Mouse (Mus musculus) retina, postnatal 7 days (tissue): ENCODE results near the gene Selenov.
"Not testable (repeated sequence)": the region's sequence is repeated elsewhere in the genome, so short reads cannot be mapped to it uniquely, and the experiment has no call there.

Experiments used
- DNase-seq: peaks from one replicate; pipeline ENCODE4 v3.0.0-alpha.2; 2012; ENCODE audit warnings: low read depth, low spot score

Gene Selenov

DNA sequence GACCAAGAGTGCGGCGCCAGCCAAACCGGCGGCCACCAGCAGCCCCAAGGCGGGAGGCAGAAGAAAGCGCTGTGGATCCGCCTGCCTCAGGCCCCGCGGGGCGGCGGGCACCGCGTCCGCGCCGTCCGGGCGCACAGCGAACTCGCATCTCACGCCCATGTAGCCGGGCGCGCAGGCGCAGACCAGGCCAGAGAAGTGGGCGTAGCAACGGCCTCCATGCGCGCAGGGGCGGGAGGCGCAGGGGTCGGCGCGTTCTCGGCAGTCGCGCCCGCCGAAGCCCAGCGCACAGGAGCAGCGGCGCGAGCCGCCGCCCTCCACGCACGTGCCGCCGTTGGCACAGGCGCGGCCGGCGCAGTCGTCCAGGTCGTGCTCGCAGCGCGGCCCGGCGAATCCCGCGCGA, 3.5 kb upstream of the Selenov start:
- peak; percentile 75 for DNase-seq

DNA sequence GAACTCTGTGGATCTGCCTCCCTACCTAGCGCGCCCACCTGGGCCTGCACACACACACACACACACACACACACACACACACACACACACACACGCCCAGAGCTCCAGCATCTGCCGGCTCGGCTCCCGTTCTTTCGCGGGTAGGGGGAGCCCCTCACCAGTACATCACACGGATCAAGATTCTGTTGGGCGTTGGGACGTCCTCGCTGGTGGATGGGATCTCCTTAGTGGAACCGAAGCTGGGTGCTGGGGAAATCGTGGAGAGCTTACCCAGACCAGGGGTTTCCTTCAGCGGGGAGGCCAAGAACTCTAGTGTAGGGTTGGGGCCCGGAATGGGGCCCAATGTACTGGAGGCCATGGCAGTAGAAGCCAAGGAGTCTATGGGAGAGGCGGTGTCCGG, 821 bp downstream of the Selenov start:
- DNase-seq, result no peak

DNA sequence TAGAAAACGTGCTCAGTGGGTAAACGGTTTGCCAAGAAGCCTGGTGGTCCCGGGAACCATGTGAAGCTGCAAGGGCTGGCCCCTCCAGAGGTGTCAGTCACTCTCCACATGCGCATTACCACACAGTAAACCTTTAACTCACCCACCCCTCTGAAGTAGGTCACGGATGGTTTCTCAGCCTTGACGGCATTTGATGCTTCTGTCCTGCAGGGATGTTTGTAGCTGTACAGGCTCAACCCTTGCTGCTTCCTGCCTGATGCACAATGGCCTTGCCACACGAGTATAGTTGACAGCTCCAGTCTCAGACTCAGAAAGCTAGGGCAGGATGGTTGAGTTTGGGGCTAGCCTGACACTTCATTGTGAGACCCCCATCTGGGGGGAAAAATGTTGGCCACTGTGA, 10.4 kb downstream of the Selenov start:
- DNase-seq, result no peak

DNA sequence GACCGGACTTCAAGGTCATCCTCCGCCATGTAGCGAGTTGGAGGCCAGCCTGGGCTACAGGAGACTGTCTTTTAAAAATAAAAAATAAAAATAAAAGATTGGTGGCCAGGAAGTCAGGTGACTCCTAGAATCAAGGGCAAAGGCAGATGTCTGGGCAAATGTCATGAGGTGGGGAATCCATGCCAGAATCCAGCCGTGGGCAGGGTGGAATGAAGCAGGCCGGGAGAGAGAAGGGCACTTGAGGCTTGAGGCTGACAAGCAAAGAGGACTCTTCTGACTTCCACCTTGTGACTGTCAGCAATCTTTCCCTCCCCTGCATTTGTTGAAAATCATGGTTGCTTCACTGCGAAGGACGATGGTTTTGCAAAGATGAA, 12.7 kb downstream of the Selenov start:
- no peak for DNase-seq

DNA sequence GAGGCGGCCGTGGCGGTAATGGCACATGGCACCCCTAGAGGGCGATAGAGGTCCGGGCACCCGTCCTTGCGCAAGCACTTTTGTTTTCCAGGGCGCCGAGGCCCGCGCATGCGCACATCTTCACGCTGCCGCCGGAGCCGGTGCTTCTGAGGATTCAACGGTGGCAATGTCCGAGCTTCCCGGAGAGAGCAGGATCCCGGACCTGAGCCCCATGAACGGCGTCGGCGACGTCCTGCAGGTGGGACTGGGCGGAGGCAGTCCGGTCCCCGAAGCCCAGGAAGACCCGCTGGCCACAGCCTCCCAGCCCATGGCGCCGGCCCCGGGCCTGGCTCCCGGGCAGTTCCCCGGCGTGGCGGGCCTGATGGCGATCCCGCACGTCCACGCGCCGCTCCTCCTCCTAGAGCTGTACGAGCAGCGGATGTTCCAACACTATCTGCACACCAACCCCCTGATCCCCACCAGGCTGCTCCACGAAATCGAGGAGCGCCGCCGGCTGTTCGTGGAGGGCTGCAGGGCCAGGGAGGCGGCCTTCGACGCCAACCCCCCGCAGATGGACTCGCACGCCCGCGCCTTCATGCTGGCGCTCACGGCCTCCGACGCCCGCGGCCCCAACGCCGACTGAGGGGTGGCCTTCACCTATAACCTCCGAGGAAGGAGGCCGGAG, 13.2 kb downstream of the Selenov start, which contains the start of gene Eid2b:
Eid2b (plus strand) TSS at position 125 of the 664 bp plus-strand sequence.
- DNase-seq, result peak; percentile 93

DNA sequence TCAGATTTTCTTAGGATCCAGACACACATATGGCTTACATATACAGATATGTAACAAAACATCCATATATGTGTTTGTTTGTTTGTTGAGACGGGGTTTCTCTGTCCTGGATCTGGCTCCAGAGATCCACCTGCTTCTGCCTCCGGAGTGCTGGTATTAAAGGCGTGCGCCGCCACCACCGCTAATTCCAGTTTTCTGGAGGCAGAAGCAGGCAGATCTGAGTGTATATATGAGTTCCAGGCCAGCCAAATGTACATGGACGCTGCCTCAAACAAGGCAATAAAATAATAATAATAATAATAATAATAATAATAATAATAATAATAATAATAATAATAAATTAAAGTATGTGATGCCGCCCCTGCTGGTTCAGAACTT, 13.8 kb downstream of the Selenov start:
- no peak for DNase-seq

DNA sequence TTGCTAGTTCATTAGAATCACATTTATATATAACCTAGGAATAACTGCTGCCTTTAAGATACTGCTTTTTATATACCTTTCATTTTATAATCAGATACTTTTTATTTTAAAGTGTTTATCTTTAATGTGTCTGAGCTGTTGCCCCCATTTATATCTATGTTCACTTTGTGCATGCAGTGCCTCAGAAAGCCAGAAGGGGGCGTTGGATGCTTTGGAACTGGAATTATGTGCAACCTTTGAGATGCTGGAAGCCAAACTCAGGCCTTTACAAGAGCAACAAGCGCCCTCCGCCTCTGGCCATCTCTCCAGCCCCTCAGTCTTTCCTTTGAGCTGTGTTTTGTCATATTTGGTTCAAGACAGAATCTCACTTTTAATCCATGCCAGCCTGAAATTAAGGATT, 19.2 kb downstream of the Selenov start:
- no peak for DNase-seq

DNA sequence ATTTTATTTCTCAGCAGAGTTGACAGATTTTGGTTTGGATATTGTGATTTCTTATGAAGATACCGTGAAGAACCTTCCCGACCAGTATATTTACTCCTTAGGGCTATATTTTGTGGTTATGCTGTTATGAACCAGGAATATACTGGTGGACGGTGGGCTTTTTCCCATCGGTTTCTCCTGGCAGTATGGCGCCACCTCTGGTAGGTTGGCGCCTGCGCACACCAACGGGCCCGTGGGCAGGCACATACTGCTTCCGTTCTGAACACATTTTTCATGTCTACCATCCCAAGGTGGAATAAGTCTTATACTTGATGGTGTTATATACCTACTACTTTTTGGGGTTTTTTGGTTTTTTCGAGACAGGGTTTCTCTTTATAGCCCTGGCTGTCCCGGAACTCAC, 21.6 kb downstream of the Selenov start:
- no peak for DNase-seq

DNA sequence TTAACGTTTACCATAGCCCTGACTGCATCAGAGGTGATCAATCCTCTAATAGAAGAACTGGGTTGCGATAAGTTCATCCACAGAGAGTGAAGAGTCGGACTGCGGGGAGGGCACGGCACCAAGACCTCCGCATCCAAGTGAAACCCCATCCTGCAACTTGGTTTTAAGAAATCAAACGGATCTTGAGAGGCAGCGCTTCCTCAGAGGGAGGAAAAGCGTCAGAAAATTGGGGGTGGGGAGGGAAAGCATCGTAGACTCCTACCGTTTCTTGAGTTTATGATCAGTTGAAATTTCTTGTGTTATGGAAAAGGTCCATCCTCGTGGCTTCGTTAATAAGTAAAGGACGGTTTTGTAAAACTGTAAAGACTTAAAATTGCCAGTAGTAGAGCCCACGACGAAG, 22.4 kb downstream of the Selenov start:
- no peak for DNase-seq

DNA sequence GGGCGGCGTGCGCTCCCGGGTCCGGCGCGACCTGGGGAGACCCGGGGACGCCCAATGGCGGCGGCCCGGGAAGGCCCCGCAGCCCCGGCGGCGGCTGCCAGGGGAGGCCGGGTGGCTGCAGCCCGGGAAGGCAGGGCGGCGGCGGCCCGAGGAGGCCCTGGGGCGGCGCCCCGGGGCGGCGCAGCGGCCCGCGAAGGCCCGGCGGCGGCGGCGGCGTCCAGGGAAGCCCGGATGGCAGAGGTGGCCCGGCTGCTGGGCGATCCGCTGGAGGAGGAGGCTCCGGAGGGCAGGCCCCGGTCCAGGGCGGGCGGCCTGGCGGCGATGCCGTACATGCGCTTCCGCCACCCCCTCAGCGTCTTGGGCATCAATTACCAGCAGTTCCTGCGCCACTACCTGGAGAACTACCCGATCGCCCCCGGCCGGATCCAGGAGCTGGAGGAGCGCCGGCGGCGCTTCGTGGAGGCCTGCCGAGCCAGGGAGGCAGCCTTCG, 22.9 kb downstream of the Selenov start:
- DNase-seq, result no peak

DNA sequence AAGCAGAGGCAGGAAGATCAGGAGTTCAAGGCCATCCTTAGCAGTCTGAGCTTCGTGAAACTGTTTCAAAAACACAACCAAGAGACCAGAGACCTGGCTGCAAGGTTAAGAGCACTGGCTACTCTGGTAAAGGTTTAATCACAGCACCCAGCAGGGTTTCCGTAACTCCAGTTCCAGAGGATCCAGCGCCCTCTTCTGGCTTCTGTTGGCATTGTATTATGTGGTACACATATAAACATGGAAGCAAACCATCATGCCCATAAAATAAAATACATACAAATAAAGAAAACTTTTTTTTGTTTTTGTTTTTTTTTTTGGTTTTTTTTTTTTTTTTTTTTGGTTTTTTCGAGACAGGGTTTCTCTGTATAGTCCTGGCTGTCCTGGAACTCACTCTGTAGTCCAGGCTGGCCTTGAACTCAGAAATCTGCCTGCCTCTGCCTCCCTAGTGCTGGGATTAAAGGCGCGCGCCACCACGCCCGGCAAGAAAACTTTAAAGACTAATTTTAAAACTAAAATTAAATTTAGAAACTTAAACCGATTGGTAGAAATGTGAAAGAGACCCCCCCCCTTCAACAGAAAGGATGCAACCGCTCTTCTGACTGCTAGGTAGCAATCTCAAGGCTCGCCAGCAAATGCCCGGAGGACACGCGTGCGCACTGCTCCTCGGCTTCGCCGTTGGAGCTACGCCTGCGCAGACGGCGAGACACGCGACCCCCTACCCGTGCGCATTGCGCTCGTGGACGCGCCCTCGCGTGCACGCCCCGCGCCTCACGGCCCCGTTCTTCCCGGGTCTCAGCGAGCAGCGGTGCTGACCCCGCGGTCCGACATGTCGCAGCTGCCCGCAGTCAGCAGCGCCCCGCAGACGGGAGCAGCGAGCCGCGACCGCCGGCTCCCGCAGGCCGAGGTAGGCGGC, 23.6 kb downstream of the Selenov start, which contains the start of gene Eid2:
Eid2 (plus strand) TSS at position 753 of the 913 bp plus-strand sequence.
- peak; percentile 87 for DNase-seq

DNA sequence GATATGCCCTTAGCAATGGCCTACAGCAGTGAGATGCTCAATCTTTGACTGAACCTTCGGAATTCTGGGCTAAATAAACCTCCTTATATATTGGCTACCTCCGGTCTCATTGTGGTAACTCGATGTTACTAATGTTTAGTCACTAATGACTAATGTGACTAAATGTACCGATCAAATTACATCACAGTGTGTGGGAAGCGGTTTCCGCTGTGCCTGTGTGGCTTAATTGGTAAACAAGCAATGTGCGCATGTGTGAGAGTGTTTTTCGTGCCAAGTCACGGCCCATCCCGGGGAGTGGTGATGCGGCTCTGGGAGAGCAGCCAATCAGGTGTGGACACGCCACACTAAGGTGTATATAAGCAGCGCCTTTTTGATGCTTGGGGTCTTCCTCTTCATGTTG, 25.6 kb downstream of the Selenov start:
- no peak for DNase-seq

DNA sequence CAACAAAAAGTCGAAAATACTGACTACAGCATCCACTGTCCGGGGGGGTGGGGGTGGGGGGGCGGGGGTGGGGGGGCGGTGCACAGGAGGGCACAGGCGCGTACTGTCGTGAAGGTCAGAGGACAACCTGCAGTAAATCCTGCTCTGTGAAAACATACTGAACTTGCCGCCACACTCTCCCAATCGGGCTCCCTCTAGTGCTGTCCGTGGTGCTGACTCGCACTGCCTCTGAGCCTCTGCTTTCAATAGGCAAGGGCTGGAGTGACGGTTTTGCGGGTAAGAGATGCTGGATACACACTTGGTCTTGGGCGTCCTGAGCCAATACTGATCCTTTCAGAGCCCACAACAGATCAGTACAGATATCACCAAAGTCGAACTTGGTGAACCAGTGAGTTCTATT, 27.2 kb downstream of the Selenov start:
- DNase-seq, result no peak

DNA sequence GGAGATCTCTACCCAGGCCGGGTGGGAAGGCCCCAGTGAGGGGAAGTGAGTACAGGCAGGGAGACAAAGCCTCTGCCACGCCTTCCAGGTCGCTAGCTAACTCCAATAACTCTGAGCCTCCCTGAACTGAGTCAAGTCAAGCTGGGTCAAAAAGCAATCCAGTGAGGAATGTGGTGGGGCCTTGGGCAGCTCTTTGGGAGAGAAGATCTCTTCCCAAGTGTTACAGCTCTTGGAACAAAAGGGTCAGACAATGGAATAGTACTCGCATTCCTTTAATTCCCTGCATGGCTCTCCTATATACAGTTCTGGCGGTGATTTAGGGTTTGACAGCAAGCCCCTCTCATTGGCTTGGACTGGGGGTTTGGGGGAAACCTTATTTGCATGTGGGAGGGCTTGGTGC, 28.1 kb downstream of the Selenov start:
- no peak for DNase-seq

DNA sequence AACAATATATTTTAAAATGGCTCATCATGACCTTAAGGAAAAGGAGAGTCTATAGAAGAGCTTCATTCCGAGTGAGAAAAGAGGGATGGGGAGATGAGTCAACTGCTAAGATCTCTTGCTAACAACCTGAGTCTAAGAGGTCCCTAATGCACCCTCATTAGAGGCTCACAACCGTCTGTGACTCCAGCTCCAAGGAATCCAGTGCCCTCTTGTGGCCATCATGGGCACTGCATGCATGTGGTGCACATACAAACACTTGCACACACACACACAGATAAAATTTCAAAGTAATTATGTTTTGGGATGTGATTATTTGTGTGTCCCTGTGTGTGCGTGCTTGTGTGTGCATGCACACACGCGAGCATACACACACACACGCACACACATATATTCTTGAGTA, 35.5 kb downstream of the Selenov start:
- DNase-seq, result no peak

DNA sequence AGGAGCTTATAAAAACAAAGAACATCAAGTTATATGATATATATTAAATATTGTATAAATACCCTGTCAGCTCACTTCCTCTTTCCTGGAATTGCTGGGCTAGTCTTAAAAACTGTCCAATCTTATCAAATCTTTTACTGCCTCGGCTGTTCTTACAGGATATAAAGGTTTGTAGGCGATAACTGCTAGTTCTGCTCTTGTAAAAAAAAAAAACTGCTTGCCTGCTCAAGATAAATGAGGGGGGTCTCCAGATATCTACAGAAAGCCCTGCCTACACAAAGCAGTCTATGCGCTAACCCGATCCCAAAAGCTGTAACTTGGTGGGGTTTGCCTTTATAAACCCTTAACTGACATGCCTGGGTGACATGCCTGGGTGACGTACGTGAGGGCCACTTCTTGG, 36.4 kb downstream of the Selenov start:
- DNase-seq, result no peak

DNA sequence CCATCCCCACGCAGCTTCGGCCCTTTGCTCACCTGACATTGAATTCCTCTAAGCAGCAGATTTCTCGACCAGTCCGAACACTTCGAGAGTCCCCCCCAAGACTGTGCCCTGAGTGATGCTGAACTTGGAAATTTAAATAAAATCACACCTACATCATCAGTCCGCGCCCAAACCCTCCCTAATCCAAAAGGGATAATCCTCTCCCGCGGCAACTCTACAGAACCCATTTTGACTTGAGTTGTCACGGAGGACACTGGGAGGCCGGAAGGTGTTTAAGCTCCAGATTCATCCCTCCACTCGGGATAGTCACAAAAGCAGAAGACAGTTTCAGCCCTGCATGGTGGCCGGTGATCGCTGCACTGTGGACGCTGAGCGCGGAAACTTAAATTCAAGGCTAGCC, 39.0 kb downstream of the Selenov start:
- DNase-seq, result no peak

DNA sequence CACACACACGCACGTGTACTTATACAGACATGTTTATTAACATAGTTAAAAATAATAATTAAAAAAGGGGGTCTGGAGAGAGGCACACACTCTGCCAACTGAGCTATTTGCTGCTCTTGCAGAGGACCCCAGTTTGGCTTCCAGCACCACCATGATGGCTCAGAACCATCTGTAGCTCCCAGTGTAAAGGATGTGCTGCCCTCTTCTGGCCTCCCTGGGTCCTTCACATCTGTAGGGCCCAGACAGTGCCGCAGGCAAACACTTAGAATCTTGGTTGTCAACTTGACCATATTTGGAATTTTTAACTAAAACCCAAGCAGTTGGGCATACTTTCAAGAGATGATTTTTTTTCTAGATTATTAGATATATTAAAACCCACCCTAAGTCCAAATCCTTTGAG, 42.0 kb downstream of the Selenov start:
- DNase-seq, result no peak

DNA sequence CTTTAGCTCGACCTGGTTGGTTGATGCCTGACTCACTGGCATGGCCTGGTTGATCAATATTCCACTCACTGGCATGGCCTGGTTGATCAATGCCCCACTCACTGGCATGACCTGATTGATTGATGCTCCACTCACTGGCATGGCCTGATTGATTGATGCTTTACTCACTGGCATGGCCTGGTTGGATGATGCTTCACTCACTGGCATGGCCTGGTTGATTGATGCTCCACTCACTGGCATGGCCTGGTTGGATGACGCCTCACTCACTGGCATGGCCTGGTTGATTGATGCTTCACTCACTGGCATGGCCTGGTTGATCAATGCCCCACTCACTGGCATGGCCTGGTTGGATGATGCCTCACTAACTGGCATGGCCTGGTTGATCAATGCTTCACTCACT, 47.0 kb downstream of the Selenov start:
- not testable (repeated sequence) for DNase-seq
